ENCODE assay signal across 14 mouse cellular contexts in the genomic region with DNA sequence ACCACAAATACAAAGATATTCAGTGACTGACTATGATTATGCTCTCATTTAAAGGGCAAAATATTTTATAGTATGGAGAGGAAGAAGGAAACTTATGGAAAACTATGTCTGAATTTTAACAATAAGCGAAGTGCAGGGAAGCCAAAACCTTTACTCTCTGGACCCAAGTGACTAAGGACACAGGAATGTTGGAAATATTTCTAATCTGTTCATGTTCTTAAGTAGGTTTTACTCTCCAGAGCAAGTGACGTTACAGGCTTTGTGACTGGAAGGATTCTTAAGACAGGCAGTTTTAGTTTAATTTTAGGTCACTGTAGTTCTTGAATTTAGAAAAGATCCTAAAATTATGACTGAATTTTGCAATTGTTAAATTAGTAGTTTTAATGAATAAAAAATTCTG. TPM values are rescaled to one million over a fixed set of nuclear protein-coding genes. Genes with fewer than 3 reads are reported as not detected.
A peak's percentile ranks its signal among the peaks of the same experiment; 100 is the strongest.
DNase-seq lines count a peak whose midpoint lies in the region; ATAC-seq and TF ChIP-seq lines count a peak whose summit lies in the region.
"Had no signal": no experiment of that assay in that cellular context is flagged by ENCODE, and none has a peak within 500 bp of the region (broad histone marks: within the 10 kb centered on the region; RNA-seq: fewer than 3 reads in every experiment).

No protein-coding gene starts in this region.

- intact Hi-C loops in left cerebral cortex, adult 2 months (cut with DNase I) = loop anchor here (10.0 kb wide), 1 partner anchor 644 kb away; no protein-coding TSS in a partner anchor

- peaks cover 50% of the 10 kb centered on the region for H3K27me3 ChIP-seq in lung, embryonic 14.5 days (ENCODE audit: insufficient read depth, low read length)
- peaks cover 48% of the 10 kb centered on the region for H3K27me3 ChIP-seq in embryonic facial prominence, embryonic 12.5 days
- H3K27me3 ChIP-seq in forebrain, postnatal 0 days (ENCODE audit: insufficient read depth, low read length) = peaks cover 27% of the 10 kb centered on the region
- peaks cover 51% of the 10 kb centered on the region for H3K27me3 ChIP-seq in midbrain, embryonic 14.5 days (ENCODE audit: control insufficient read depth, insufficient read depth, low read length)

- 28% methylated on average over 2 of the region's 2 CpGs for whole genome bisulfite sequencing in lung, embryonic 14.5 days
- WGBS in embryonic facial prominence, embryonic 12.5 days = 16% methylated on average over 2 of the region's 2 CpGs
- 31% methylated on average over 2 of the region's 2 CpGs for WGBS in forebrain, postnatal 0 days
- WGBS in midbrain, embryonic 14.5 days = 11% methylated on average over 2 of the region's 2 CpGs

- H3K36me3 ChIP-seq in lung, embryonic 14.5 days (ENCODE audit: insufficient read depth) = no peaks in the 10 kb centered on the region
- H3K36me3 ChIP-seq in embryonic facial prominence, embryonic 12.5 days = no peaks in the 10 kb centered on the region
- H3K36me3 ChIP-seq in forebrain, postnatal 0 days (ENCODE audit: insufficient read depth) = no peaks in the 10 kb centered on the region
- no peaks in the 10 kb centered on the region for H3K36me3 ChIP-seq in midbrain, embryonic 14.5 days (ENCODE audit: control insufficient read depth, insufficient read depth, low read length)

- no peaks in the 10 kb centered on the region for H3K4me1 ChIP-seq in lung, embryonic 14.5 days (ENCODE audit: insufficient read depth)
- H3K4me1 ChIP-seq in embryonic facial prominence, embryonic 12.5 days = peaks cover 13% of the 10 kb centered on the region
- peaks cover 6% of the 10 kb centered on the region; the same call in 1 of the 2 replicates for H3K4me1 ChIP-seq in forebrain, postnatal 0 days (ENCODE audit: insufficient read depth)
- H3K4me1 ChIP-seq in midbrain, embryonic 14.5 days (ENCODE audit: control insufficient read depth, insufficient read depth, low read length) = peaks cover 22% of the 10 kb centered on the region

- no peak overlapping the region for H3K27ac ChIP-seq in lung, embryonic 14.5 days (ENCODE audit: low read depth)
- no peak overlapping the region for H3K27ac ChIP-seq in embryonic facial prominence, embryonic 12.5 days
- H3K27ac ChIP-seq in forebrain, postnatal 0 days (ENCODE audit: low read depth, low read length) = peak overlapping the region; percentile 62
- peak overlapping the region; percentile 81 for H3K27ac ChIP-seq in midbrain, embryonic 14.5 days (replicated peaks; ENCODE audit: low read depth, low read length)
- H3K27ac ChIP-seq in left cerebral cortex, adult 2 months = no peak overlapping the region
- H3K27ac ChIP-seq: limb, embryonic 15.5 days had no signal

- no peak overlapping the region for H3K9ac ChIP-seq in lung, embryonic 14.5 days
- no peak overlapping the region for H3K9ac ChIP-seq in embryonic facial prominence, embryonic 12.5 days
- peak overlapping the region; percentile 31; the same call in 1 of the 2 replicates for H3K9ac ChIP-seq in forebrain, postnatal 0 days
- no peak overlapping the region; the same call in 1 of the 2 replicates for H3K9ac ChIP-seq in midbrain, embryonic 14.5 days (replicated peaks; ENCODE audit: low read length)
- H3K9ac ChIP-seq: limb, embryonic 15.5 days had no signal

- H3K4me3 ChIP-seq in lung, embryonic 14.5 days (ENCODE audit: low read depth, low read length) = 0 out of 2 replicates have a peak overlapping the region, but pooled peaks have one; percentile 12
- no peak overlapping the region for H3K4me3 ChIP-seq in embryonic facial prominence, embryonic 12.5 days
- 0 out of 2 replicates have a peak overlapping the region, but pooled peaks have one; percentile 16 for H3K4me3 ChIP-seq in forebrain, postnatal 0 days (ENCODE audit: low read depth, low read length)
- H3K4me3 ChIP-seq in midbrain, embryonic 14.5 days (replicated peaks; ENCODE audit: low read depth, low read length) = peak overlapping the region; percentile 29
- H3K4me3 ChIP-seq in left cerebral cortex, adult 2 months = no peak overlapping the region
- H3K4me3 ChIP-seq: limb, embryonic 15.5 days had no signal

- no peak for ATAC-seq in lung, embryonic 14.5 days (ENCODE audit: insufficient read depth)
- ATAC-seq in embryonic facial prominence, embryonic 12.5 days (ENCODE audit: insufficient number of reproducible peaks, insufficient read depth, low FRiP score, low TSS enrichment) = no peak
- ATAC-seq in forebrain, postnatal 0 days = no peak
- no peak for ATAC-seq in midbrain, embryonic 14.5 days (ENCODE audit: low FRiP score, low TSS enrichment)

- peak overlapping the region; percentile 50 for H3K4me2 ChIP-seq in lung, embryonic 14.5 days
- H3K4me2 ChIP-seq in embryonic facial prominence, embryonic 12.5 days (replicated peaks) = peak overlapping the region; percentile 32; the same call in 1 of the 2 replicates
- H3K4me2 ChIP-seq in forebrain, postnatal 0 days (ENCODE audit: low read depth) = peak overlapping the region; percentile 44
- peak overlapping the region; percentile 74 for H3K4me2 ChIP-seq in midbrain, embryonic 14.5 days (ENCODE audit: low read length)
- H3K4me2 ChIP-seq: limb, embryonic 15.5 days had no signal

- peak; percentile 57 for DNase-seq in lung, embryonic 14.5 days
- no peak for DNase-seq in lung, postnatal 10 days
- DNase-seq in forebrain, postnatal 0 days = no peak
- peak; percentile 43 for DNase-seq in midbrain, embryonic 14.5 days
- no peak for DNase-seq in left cerebral cortex, adult 2 months (ENCODE audit: extremely low spot score in 1 of 2, low spot score in 2 of 2)
- no peak for DNase-seq in thymus, postnatal 4 days
- DNase-seq in cerebellum, adult 8-10 months = no peak
- DNase-seq: gastrocnemius, postnatal 10 days; layer of hippocampus, adult 9-11 months; lung, postnatal 36 days had no signal

- no peaks in the 10 kb centered on the region for H3K9me3 ChIP-seq in lung, embryonic 14.5 days (ENCODE audit: low read depth, low read length)
- H3K9me3 ChIP-seq in embryonic facial prominence, embryonic 12.5 days = no peaks in the 10 kb centered on the region
- no peaks in the 10 kb centered on the region for H3K9me3 ChIP-seq in forebrain, postnatal 0 days (ENCODE audit: low read length)
- H3K9me3 ChIP-seq in midbrain, embryonic 14.5 days (ENCODE audit: control insufficient read depth, low read length) = no peaks in the 10 kb centered on the region
- H3K9me3 ChIP-seq: limb, embryonic 15.5 days had no signal

- no peak for TF ChIP-seq CTCF in lung, embryonic 14.5 days (IDR thresholded peaks at IDR 0.05; ENCODE audit: low read depth)
- TF ChIP-seq CTCF in forebrain, postnatal 0 days (IDR thresholded peaks at IDR 0.05; ENCODE audit: low read depth) = no peak
- no peak for TF ChIP-seq CTCF in left cerebral cortex, adult 2 months (IDR thresholded peaks at IDR 0.05)

RNA-seq across cellular contexts. Expression of gene Otx1, which starts 6.1 kb away (rescaled TPM):
- polyA plus RNA-seq in lung, embryonic 14.5 days (2014; fragmentation: Nextera tagmentation; extraction: Ambion mirVana) = 0.38 and 0.39 TPM in 2 replicates
- polyA plus RNA-seq in embryonic facial prominence, embryonic 12.5 days (2016; fragmentation: Nextera tagmentation; extraction: Ambion mirVana) = 4.5 and 6.3 TPM in 2 replicates
- 2.3 and 3.9 TPM in 2 replicates for total RNA-seq in forebrain, postnatal 0 days (2014; rRNA removed)
- 5.7 and 5.9 TPM in 2 replicates for polyA plus RNA-seq in forebrain, postnatal 0 days (2015; fragmentation: Nextera tagmentation; extraction: Ambion mirVana)
- polyA plus RNA-seq in midbrain, embryonic 14.5 days (2014; fragmentation: Nextera tagmentation; extraction: Ambion mirVana) = 9.9 and 15.2 TPM in 2 replicates
- total RNA-seq in left cerebral cortex, adult 2 months (2021) = 1 to 10 TPM; 5.0 to 7.4 TPM
- total RNA-seq: gastrocnemius, postnatal 10 days; heart, postnatal 25 days had no signal
- polyA plus RNA-seq: kidney, embryonic 14.5 days had no signal

Comparison
In these comparisons a context has a peak if more than half of its experiments do, and no peak if none do; other contexts are left out.
1. DNase-seq: peak in lung, embryonic 14.5 days (single experiment) and midbrain, embryonic 14.5 days (single experiment); none in lung, postnatal 10 days (single experiment), forebrain, postnatal 0 days (single experiment), left cerebral cortex, adult 2 months (0 of 2), thymus, postnatal 4 days (single experiment) and cerebellum, adult 8-10 months (single experiment).
2. H3K27ac ChIP-seq: peak in forebrain, postnatal 0 days (single experiment) and midbrain, embryonic 14.5 days (single experiment); none in lung, embryonic 14.5 days (single experiment), embryonic facial prominence, embryonic 12.5 days (single experiment) and left cerebral cortex, adult 2 months (single experiment).
3. H3K4me3 ChIP-seq: peak in lung, embryonic 14.5 days (single experiment), forebrain, postnatal 0 days (single experiment) and midbrain, embryonic 14.5 days (single experiment); none in embryonic facial prominence, embryonic 12.5 days (single experiment) and left cerebral cortex, adult 2 months (single experiment).
4. Peak in every context shown above with its lines, with median percentiles within 50 percentile points of each other: H3K4me2 ChIP-seq.